Mouse (Mus musculus): Measurements from ENCODE around the gene Fbxw2.

- no peak for TF ChIP-seq CTCF (conservative IDR thresholded peaks at IDR 0.05 in 1 of 2, IDR thresholded peaks at IDR 0.05 in 1 of 2; ENCODE audit: low read depth in 2 of 2, low read length in 2 of 2)
- TF ChIP-seq USF2 (conservative IDR thresholded peaks at IDR 0.05; ENCODE audit: low read depth, low read length) = no peak
- TF ChIP-seq GABPA (IDR thresholded peaks at IDR 0.05; ENCODE audit: insufficient replicate concordance, low read depth, low read length) = no peak
- no peak for TF ChIP-seq IRF4 (IDR thresholded peaks at IDR 0.05; ENCODE audit: low read depth, low read length)
- no peak for TF ChIP-seq TCF12 (IDR thresholded peaks at IDR 0.05; ENCODE audit: low read depth, low read length)
- no peak for TF ChIP-seq MAFK (IDR thresholded peaks at IDR 0.05; ENCODE audit: insufficient replicate concordance, low read length)
Measured at GRCm38 (mm10) chr2:34857728-34858127, 31.6 kb upstream of the Fbxw2 start.
